Mouse (Mus musculus) heart, embryonic 10.5 days (tissue): Measurements from ENCODE around the gene Ushbp1. TPM values are rescaled to one million over a fixed set of nuclear protein-coding genes. Genes with fewer than 3 reads are reported as not detected.

Experiments used
- DNase-seq: peaks from one replicate; pipeline ENCODE4 v3.0.0-alpha.2; 2017; ENCODE audit warnings: low spot score
- H3K27ac ChIP-seq: fragments of 300-500 bp; sonication (generic); 2 replicates; pipeline ENCODE4 v1.5.1; 2016; ENCODE audit warnings: mild to moderate bottlenecking
- H3K27me3 ChIP-seq: fragments of 300-500 bp; sonication (generic); 2 replicates; pipeline ENCODE4 v1.6.1; 2016; ENCODE audit warnings: mild to moderate bottlenecking; ENCODE audit not compliant: poor library complexity, insufficient read depth, severe bottlenecking
- H3K36me3 ChIP-seq: fragments of 300-500 bp; sonication (generic); 2 replicates; pipeline ENCODE4 v1.6.1; 2016; ENCODE audit warnings: mild to moderate bottlenecking, moderate library complexity
- H3K4me1 ChIP-seq: fragments of 300-500 bp; sonication (generic); 2 replicates; pipeline ENCODE4 v1.6.1; 2016; ENCODE audit warnings: mild to moderate bottlenecking
- H3K4me3 ChIP-seq: fragments of 300-500 bp; sonication (generic); 2 replicates; pipeline ENCODE4 v1.5.1; 2016; ENCODE audit warnings: mild to moderate bottlenecking, moderate library complexity
- H3K9me3 ChIP-seq: fragments of 300-500 bp; sonication (generic); 2 replicates; pipeline ENCODE4 v1.6.1; 2016; ENCODE audit warnings: mild to moderate bottlenecking, moderate library complexity
- WGBS: fragments of 180-500 bp; shearing (Covaris S2); methylation state at CpG from one replicate; pipeline ENCODE4 v1.1.7; 2016; 5-methylcytosine and 5-hydroxymethylcytosine counted together
- polyA plus RNA-seq: library from polyadenylated mRNA; unstranded; fragments of >200 nt; fragmentation: Nextera tagmentation; extraction: Ambion mirVana; gene quantifications from 2 replicates; pipeline ENCODE4 v1.2.1, GENCODE M21; 2016

Gene Ushbp1
- polyA plus RNA-seq, 1 experiment from 2014 or later = 7.9 TPM

DNA sequence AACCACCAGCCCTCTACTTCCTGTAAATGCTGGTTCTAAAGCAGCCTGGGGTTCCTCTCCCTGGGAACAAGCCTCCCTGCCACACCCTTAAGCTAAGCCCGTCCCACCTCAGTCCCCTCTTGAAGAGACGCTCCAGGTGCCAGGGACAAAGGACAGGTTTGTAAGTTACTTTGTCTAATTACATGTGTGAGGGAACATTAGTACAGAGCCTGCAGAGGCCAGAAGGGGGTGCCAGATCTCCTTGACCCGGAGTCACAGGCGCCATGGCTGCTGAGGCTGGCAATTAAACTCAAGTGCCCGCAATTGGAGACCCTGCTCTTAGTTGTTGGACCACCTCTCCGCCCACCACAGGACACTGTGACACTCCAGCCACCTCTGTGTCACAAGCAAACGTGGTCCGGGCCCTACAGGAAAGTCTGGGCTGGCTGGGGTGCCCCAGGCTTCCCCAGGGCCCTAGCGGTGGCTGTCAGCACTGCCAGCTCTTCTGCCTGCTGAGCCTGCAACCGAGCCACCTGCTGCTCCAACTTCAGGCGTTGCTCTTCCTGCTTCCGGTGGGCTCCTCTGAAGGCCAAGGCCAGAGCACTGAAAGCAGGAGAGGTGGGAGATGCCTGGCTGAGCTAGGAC, 10.3 kb downstream of the Ushbp1 start:
- DNase-seq = no peak
- H3K27ac ChIP-seq = peak overlapping the region; percentile 37; the same call in 1 of the 2 replicates

DNA sequence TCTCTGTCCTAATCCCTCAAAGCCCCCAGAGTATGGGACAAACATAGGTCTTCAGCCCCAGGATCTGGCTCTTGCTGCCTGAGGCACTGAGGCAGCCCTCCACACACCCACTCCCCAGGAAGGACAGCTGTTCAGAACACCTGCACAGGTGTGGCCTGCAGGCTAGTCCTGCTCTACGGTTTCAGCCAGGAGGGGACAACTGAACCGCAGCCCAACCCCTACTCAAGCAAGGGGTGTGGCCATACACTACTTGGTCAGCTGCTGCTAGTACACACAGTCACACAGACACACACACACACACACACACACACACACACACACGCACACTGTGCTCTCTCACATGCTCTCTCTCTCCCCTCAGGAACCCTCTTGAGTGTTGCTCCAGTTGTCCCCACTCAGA, 11.7 kb downstream of the Ushbp1 start:
- peaks cover 6% of the 10 kb centered on the region for H3K36me3 ChIP-seq
- H3K4me1 ChIP-seq = peaks cover 37% of the 10 kb centered on the region
- WGBS = 64% methylated on average over 3 of the region's 3 CpGs
- no peak for DNase-seq
- H3K4me3 ChIP-seq = no peak overlapping the region
- no peaks in the 10 kb centered on the region for H3K27me3 ChIP-seq
- H3K9me3 ChIP-seq = no peaks in the 10 kb centered on the region
- H3K27ac ChIP-seq = peak overlapping the region; percentile 98; the same call in 1 of the 2 replicates

More for the DNA sequence above, 10.3 kb downstream of the Ushbp1 start:
- Histone ChIP-seq H3K4me3 (no peak overlapping the region), H3K4me1 (peaks cover 22% of the 10 kb centered on the region), H3K27me3 (no peaks in the 10 kb centered on the region), H3K9me3 (no peaks in the 10 kb centered on the region), H3K36me3 (no peaks in the 10 kb centered on the region)
- WGBS = 67% methylated on average over 12 of the region's 12 CpGs

DNA sequence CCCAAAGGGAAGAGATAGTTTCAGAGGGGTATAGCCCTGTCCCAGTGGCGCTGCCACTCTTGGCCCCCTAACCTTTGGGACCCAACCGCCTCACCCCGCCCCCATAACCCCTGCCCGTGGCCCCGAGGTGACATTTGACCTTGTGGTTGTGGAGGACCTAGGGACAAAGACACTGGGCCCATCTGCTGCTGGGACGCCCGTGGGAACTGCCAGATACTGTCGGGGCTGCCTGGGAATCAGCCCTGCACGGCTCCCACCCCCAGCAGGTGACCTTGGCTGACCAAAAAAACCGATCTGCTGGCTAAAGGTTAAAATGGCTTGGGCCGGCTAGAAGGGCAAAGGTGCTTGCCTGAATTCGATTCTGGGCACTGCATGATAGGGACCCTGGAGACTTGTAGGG, 12.2 kb downstream of the Ushbp1 start:
- H3K27ac ChIP-seq = peak overlapping the region; percentile 98
- H3K4me3 ChIP-seq = no peak overlapping the region
- H3K4me1 ChIP-seq = peaks cover 42% of the 10 kb centered on the region
- no peaks in the 10 kb centered on the region for H3K9me3 ChIP-seq
- no peaks in the 10 kb centered on the region for H3K27me3 ChIP-seq
- H3K36me3 ChIP-seq = peaks cover 10% of the 10 kb centered on the region
- 30% methylated on average over 12 of the region's 12 CpGs for WGBS
- DNase-seq = no peak

DNA sequence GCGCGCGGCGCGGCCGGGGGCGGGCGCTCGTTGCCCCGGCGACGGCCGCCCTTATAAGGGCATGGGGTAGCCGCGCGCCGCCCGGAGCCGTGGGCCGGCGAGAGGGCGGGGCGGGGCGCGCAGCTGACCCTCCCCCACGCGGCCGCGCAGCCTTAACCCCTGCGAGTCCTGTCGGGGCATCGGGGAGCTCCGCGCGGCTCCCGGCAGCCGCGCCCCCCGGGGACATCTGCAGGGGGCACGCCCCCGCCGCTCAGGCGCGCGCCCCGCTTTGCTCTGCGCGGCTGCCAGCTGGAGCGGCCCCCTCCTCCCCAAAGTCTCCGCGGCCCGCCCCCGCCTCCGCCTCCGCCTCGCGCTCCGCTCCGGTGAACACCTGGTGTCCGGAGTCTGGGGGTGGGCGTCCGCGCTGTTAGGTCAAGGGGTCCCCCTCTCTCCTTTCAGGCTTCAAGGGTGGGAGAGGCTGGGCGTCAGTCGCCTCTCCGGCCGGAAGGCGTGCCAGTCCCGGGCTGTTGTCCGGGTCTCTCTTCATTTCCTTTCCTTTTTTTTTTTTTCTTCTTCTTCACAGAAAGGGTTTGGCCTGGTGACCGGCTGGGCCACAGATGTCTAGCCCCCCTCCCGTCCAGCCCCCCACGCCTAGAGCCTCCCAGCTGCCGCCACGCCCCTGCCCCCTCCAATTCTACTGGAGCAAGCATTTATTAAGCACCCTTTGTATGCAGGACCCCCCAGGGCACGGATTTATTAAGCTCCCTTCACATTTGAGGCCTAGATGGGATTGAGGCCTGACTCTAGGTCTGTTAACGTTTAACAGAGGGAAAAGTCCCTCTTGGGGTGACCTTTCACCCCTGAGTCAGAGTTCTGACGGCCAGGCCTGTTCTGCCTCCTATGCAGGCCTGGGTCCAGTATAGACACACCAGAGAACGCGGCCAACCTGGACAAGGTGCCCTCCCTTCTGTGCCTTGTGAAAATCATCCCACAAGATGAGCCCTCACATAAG, 13.3 kb downstream of the Ushbp1 start:
- Histone ChIP-seq H3K36me3 (peaks cover 22% of the 10 kb centered on the region), H3K27me3 (no peaks in the 10 kb centered on the region), H3K4me3 (peak overlapping the region; percentile 86), H3K4me1 (peaks cover 44% of the 10 kb centered on the region), H3K27ac (peak overlapping the region; percentile 98), H3K9me3 (no peaks in the 10 kb centered on the region)
- peak; percentile 93 for DNase-seq
- WGBS = 6% methylated on average over 57 of the region's 80 CpGs

DNA sequence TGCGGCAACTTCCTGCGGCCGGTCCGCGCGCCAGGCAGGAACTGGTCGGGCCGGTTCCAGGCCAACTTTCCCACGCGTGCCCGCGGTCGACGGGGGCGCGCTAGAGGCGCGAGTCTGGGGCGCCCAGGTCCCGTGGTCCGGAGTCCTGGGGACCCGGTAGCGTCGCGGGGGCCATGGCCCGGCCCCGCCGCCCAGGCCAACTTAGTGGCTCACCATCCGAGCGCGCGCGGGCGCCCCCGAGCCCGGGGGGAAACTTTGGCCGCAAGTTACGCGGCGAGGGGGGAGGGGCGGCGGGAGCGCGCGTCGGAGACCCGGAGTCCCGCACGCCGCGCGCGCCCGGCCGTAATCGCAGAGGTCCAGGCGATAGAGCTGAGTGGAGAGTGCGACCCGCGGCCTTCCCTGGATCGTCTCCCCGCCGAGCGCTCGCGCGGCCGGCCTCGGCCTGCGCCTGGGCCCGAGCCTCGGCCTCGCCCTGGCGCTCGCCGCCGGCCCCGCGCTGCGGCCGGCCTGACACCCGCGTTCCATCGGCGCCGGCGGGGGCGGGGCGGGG, 14.1 kb downstream of the Ushbp1 start, which contains the start of gene Nr2f6:
Gene Nr2f6 (minus strand): TSS at position 540 of the 550 bp plus-strand sequence.
- Histone ChIP-seq H3K4me3 (peak within 1 kb of the TSS; percentile 86), H3K27me3 (no peaks in the 10 kb centered on the region), H3K9me3 (no peaks in the 10 kb centered on the region), H3K4me1 (peaks cover 50% of the 10 kb centered on the region), H3K36me3 (peaks cover 28% of the 10 kb centered on the region), H3K27ac (peak within 1 kb of the TSS; percentile 98)
- 7% methylated on average over 72 of the region's 89 CpGs for WGBS
- DNase-seq = peak; percentile 82

DNA sequence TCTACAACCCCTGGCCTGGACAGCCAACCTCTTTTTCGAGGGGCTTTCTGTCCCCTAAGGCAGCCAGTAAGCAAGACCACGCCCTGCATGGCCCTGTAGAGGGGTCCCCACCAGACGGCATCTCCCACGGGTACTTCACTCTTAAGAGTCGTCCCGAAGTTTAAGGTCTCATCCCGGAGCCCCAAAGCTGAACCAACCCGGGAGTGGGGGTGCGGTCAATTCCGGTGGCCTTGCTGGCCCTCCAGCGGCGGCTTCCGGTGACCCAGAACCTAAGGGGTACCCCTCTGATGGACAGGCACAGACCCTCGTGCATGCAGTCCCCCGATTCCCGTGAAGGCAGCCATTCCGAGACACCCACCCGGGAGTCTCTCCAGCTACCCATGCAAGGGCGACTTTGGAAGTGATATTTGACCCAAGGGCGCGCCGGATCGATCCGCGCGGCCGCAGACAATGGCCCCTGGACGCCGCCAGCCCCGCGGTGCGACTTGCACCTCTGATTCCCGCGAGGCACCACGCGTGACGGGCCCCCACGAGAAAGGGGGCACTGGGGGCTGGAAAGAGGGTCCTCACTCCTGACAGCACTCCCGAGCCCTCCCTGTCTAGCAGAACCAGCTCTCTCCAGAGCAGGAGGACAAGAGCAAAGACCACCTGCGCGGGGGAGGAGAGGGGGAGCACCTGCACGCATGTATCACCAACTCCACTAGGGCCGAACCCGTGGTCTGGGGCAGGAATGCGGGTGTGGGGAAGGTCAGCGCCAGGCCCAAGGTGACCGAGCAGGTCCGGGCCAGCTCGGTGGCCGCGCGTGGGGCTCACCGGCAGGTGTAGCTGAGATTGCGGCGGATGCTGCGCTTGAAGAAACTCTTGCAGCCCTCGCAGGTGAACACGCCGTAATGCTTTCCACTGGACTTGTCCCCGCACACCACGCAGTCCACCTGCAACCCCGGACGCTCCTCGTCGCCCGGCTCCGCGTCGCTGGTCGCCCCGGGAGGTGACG, 15.1 kb downstream of the Ushbp1 start:
- H3K27ac ChIP-seq = peak overlapping the region; percentile 98
- no peaks in the 10 kb centered on the region for H3K27me3 ChIP-seq
- H3K36me3 ChIP-seq = peaks cover 29% of the 10 kb centered on the region
- H3K4me1 ChIP-seq = peaks cover 60% of the 10 kb centered on the region
- H3K9me3 ChIP-seq = no peaks in the 10 kb centered on the region
- 3% methylated on average over 72 of the region's 72 CpGs for WGBS
- H3K4me3 ChIP-seq = peak overlapping the region; percentile 86
- DNase-seq = no peak

DNA sequence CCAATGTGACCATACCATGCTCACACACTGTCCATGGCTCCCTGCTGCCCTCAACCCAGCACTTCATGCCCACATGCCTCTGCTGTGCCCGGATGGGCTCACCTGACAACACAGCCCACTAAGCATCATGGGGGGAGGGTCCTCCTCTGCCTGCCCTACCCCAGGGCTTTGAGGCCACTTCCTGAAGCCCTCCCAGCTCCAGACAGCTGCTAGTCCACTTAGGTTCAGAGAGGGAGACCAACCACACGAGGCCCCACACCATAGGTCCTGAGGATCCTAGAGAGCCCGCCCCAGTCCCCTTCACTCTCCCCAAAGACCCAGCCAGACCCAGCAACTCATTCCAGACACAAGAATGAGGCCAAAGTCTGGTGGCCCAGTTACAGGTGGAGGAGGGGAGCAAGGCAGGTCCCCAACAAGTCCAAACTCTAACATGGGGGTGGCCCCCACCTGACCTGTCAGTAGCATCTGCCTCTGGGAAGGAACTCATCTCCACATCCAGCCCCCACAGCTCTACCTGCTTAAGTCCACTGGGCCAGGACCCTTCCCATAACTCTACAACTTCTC, 16.0 kb downstream of the Ushbp1 start:
- no peaks in the 10 kb centered on the region for H3K9me3 ChIP-seq
- peaks cover 38% of the 10 kb centered on the region for H3K36me3 ChIP-seq
- no peaks in the 10 kb centered on the region for H3K27me3 ChIP-seq
- H3K4me3 ChIP-seq = peak overlapping the region; percentile 86
- WGBS = 63% methylated on average over 3 of the region's 3 CpGs
- peaks cover 69% of the 10 kb centered on the region for H3K4me1 ChIP-seq
- peak overlapping the region; percentile 98 for H3K27ac ChIP-seq
- DNase-seq = no peak

DNA sequence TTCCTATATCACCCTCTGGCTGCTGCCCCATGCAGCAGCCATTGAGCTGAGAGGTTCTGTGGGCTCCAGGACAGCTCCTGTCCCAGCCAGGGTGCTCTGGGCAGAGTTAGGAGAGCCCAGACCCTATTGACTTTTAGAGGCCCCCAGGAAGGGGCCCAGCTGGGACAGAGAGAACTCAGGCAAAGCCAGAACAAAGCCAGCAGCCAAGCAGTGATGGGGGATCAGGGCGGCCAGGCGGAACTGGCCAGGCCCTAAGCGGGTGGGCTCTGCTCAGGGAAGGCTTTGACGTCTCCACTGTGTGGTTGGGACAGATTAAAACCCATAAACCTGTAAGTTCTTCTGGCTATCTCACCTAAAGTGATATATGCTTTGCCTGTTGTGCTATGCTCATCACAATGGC, 16.6 kb downstream of the Ushbp1 start:
- peaks cover 70% of the 10 kb centered on the region for H3K4me1 ChIP-seq
- H3K4me3 ChIP-seq = peak overlapping the region; percentile 86
- no peaks in the 10 kb centered on the region for H3K9me3 ChIP-seq
- H3K36me3 ChIP-seq = peaks cover 44% of the 10 kb centered on the region
- DNase-seq = no peak
- 79% methylated on average over 4 of the region's 4 CpGs for WGBS
- H3K27me3 ChIP-seq = no peaks in the 10 kb centered on the region
- peak overlapping the region; percentile 18; the same call in 1 of the 2 replicates for H3K27ac ChIP-seq

DNA sequence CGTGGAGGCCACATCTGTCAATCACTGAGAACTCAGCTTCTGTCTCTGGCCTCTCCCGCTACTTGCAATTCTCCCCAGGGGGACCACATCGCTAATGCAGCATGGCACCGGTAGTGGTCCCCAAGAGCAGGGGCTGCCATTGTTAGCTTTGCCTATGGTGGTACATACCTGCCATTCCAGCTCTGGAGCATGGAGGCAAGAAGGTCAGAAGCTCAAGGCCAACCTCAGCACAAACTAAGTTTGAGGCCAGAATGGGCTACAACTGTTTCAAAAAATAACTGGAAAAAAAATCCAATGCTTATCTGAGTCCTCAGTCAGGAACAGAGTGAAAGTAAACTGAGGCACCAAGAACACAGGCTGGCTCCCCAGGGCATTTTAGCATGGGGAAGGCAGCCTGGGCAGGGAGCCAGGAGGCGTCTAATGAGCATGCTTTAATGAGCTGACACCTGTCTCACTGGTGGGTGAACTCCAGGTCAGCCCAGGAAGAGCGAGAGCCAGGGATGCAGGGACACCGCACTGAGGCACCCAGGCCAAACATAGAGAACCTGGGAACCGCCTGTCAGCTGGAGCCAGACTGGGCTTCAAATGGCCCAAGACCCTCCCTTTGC, 19.1 kb downstream of the Ushbp1 start:
- Histone ChIP-seq H3K9me3 (no peaks in the 10 kb centered on the region), H3K27ac (no peak overlapping the region), H3K36me3 (peaks cover 55% of the 10 kb centered on the region), H3K4me1 (peaks cover 53% of the 10 kb centered on the region), H3K4me3 (peak overlapping the region; percentile 51), H3K27me3 (no peaks in the 10 kb centered on the region)
- no peak for DNase-seq
- 53% methylated on average over 8 of the region's 8 CpGs for WGBS

DNA sequence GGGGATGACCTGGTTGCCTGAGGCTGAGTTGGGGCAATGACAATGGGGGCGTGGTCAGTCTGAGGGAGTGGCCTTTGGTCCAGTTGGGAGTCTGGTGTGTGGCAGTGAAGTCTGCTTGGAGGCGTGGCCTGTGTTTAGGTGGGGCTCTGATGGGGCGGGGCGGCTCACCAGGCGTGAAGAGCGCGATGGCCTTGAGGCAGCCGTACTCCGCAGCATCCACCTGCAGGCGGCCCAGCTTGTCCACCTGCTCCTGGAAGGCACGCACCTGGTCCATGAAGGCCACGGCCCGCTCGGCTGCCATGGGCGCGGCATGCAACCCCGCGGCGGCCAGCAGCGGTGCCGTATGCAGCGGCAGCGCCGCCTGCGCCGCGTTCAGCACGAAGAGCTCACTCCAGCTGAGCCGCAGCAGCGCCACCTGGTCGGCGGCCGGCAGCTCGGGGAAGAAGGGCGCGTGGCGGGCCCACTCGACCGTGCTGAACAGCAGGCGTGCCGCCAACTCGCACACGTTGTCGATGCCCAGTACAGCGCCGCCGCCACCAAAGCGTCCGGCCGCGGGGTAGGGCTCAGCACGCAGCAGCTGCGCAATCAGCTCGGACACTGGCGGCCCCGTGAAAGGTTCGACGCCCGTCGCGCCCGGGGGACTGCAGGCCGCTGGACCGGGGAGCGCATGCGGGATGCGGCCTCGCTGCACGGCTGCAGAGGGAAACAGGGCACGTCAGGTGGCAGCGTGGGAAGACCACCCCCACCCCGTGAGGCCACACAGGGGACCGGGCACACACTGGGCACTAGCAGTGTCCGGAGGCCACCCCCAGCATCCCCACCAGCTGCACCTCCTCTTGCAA, 19.8 kb downstream of the Ushbp1 start:
- peak overlapping the region; percentile 51 for H3K4me3 ChIP-seq
- no peaks in the 10 kb centered on the region for H3K9me3 ChIP-seq
- no peaks in the 10 kb centered on the region for H3K27me3 ChIP-seq
- 8% methylated on average over 73 of the region's 74 CpGs for WGBS
- peak overlapping the region; percentile 56 for H3K27ac ChIP-seq
- peak; percentile 95 for DNase-seq
- H3K36me3 ChIP-seq = peaks cover 55% of the 10 kb centered on the region
- H3K4me1 ChIP-seq = peaks cover 53% of the 10 kb centered on the region
